Mouse (Mus musculus) embryo, embryonic 11.5 days (tissue): ENCODE results near the gene Copz2.
A peak's percentile ranks its signal among the peaks of the same experiment; 100 is the strongest.

ENCODE experiments used
- DNase-seq: peaks from one replicate; pipeline ENCODE4 v3.0.0-alpha.2; 2012; ENCODE audit warnings: low read depth, low spot score

Copz2 gene

GRCm38 (mm10) chr11:96863206-96863995 is 13.7 kb downstream of the Copz2 start:
- DNase-seq: no peak

GRCm38 (mm10) chr11:96867149-96867548 is 17.5 kb downstream of the Copz2 start:
- peak; percentile 80 for DNase-seq

GRCm38 (mm10) chr11:96872441-96873379 is 23.0 kb downstream of the Copz2 start:
- no peak for DNase-seq

GRCm38 (mm10) chr11:96873601-96874140 is 24.0 kb downstream of the Copz2 start:
- DNase-seq: no peak

- no peak for DNase-seq
These were observed 25.6 kb downstream of the Copz2 start for GRCm38 (mm10) chr11:96875270-96875669.

GRCm38 (mm10) chr11:96875745-96876144 is 26.1 kb downstream of the Copz2 start:
- peak; percentile 86 for DNase-seq

- DNase-seq: no peak
These were observed 26.8 kb downstream of the Copz2 start for GRCm38 (mm10) chr11:96876300-96877040.

GRCm38 (mm10) chr11:96877071-96877470 is 27.4 kb downstream of the Copz2 start:
- DNase-seq: no peak

- no peak for DNase-seq
These were observed 29.0 kb downstream of the Copz2 start for GRCm38 (mm10) chr11:96878715-96879114.

GRCm38 (mm10) chr11:96879359-96879758 is 29.7 kb downstream of the Copz2 start:
- DNase-seq: no peak

GRCm38 (mm10) chr11:96880296-96880695 is 30.6 kb downstream of the Copz2 start:
- DNase-seq: no peak

- no peak for DNase-seq
These were observed 36.3 kb downstream of the Copz2 start for GRCm38 (mm10) chr11:96885901-96886340.

GRCm38 (mm10) chr11:96886942-96887546 is 37.4 kb downstream of the Copz2 start:
- DNase-seq: no peak

- no peak for DNase-seq
These were observed 42.3 kb downstream of the Copz2 start for GRCm38 (mm10) chr11:96891784-96892527.

GRCm38 (mm10) chr11:96893203-96893842 is 43.7 kb downstream of the Copz2 start:
- DNase-seq: no peak

GRCm38 (mm10) chr11:96895886-96896285 is 46.2 kb downstream of the Copz2 start:
- DNase-seq: no peak

- DNase-seq: no peak
These were observed 50.0 kb downstream of the Copz2 start for GRCm38 (mm10) chr11:96899449-96900306.

GRCm38 (mm10) chr11:96901332-96901731 is 51.7 kb downstream of the Copz2 start:
- DNase-seq: no peak
